ENCODE assay signal across 18 mouse cellular contexts in genomic region chr16:7051991-7052390, GRCm38 (mm10).
A peak's percentile ranks its signal among the peaks of the same experiment; 100 is the strongest.
DNase-seq lines count a peak whose midpoint lies in the region; ATAC-seq lines count a peak whose summit lies in the region.
"Had no signal": no experiment of that assay in that cellular context is flagged by ENCODE, and none has a peak within 500 bp of the region (broad histone marks: within the 10 kb centered on the region; RNA-seq: fewer than 3 reads in every experiment).

No protein-coding gene starts in this region.

- no peak for DNase-seq in forebrain, embryonic 11.5 days (ENCODE audit: low spot score)
- DNase-seq in neural tube, embryonic 10.5 days (ENCODE audit: extremely low spot score, low spot score), result no peak
- DNase-seq in urinary bladder, postnatal 4 days (ENCODE audit: low spot score in 2 of 2), result no peak
- DNase-seq in spleen, postnatal 10 days (ENCODE audit: low spot score in 2 of 2), result no peak
- DNase-seq: adrenal gland, adult 2 months; cerebellum, adult 11 months; cerebellum, postnatal 25 days; kidney, adult 18-20 months; kidney, postnatal 25 days; liver; lung, adult 18-20 months had no signal

- ATAC-seq in forebrain, embryonic 13.5 days, result no peak
- no peak for ATAC-seq in forebrain, embryonic 11.5 days (replicated peaks; ENCODE audit: low FRiP score)
- no peak for ATAC-seq in neural tube, embryonic 12.5 days (ENCODE audit: low FRiP score, low read depth)
- no peak for ATAC-seq in midbrain, embryonic 12.5 days (ENCODE audit: low FRiP score, low read depth)
- ATAC-seq in neural tube, embryonic 15.5 days (ENCODE audit: low FRiP score), result no peak

- no peaks in the 10 kb centered on the region for H3K9me3 ChIP-seq in forebrain, embryonic 13.5 days (replicated peaks)
- no peaks in the 10 kb centered on the region for H3K9me3 ChIP-seq in forebrain, embryonic 11.5 days (ENCODE audit: control insufficient read depth, low read length)
- H3K9me3 ChIP-seq in neural tube, embryonic 12.5 days, result no peaks in the 10 kb centered on the region
- no peaks in the 10 kb centered on the region for H3K9me3 ChIP-seq in midbrain, embryonic 12.5 days
- H3K9me3 ChIP-seq in neural tube, embryonic 15.5 days (replicated peaks), result no peaks in the 10 kb centered on the region
- H3K9me3 ChIP-seq: embryonic facial prominence, embryonic 12.5 days; heart, embryonic 15.5 days had no signal

- H3K27ac ChIP-seq in forebrain, embryonic 13.5 days, result no peak overlapping the region
- H3K27ac ChIP-seq in forebrain, embryonic 11.5 days (ENCODE audit: low read depth, low read length), result no peak overlapping the region
- no peak overlapping the region for H3K27ac ChIP-seq in neural tube, embryonic 12.5 days
- peak overlapping the region; percentile 35 for H3K27ac ChIP-seq in midbrain, embryonic 12.5 days (replicated peaks)
- peak overlapping the region; percentile 73 for H3K27ac ChIP-seq in neural tube, embryonic 15.5 days (replicated peaks)
- H3K27ac ChIP-seq: embryonic facial prominence, embryonic 12.5 days; heart, embryonic 15.5 days; macrophage had no signal

- peak overlapping the region; percentile 37; the same call in 1 of the 2 replicates for H3K4me2 ChIP-seq in forebrain, embryonic 13.5 days
- no peak overlapping the region for H3K4me2 ChIP-seq in forebrain, embryonic 11.5 days (ENCODE audit: low read depth, low read length, severe bottlenecking)
- peak overlapping the region; percentile 22 for H3K4me2 ChIP-seq in neural tube, embryonic 12.5 days (replicated peaks)
- H3K4me2 ChIP-seq in midbrain, embryonic 12.5 days (replicated peaks), result peak overlapping the region; percentile 27
- peak overlapping the region; percentile 31 for H3K4me2 ChIP-seq in neural tube, embryonic 15.5 days
- H3K4me2 ChIP-seq: embryonic facial prominence, embryonic 12.5 days; heart, embryonic 15.5 days had no signal

- peaks cover 26% of the 10 kb centered on the region for H3K27me3 ChIP-seq in forebrain, embryonic 13.5 days
- H3K27me3 ChIP-seq in forebrain, embryonic 11.5 days (ENCODE audit: control insufficient read depth, insufficient read depth, low read length), result peaks cover 10% of the 10 kb centered on the region; the same call in 1 of the 2 replicates
- H3K27me3 ChIP-seq in neural tube, embryonic 12.5 days (replicated peaks), result no peaks in the 10 kb centered on the region
- H3K27me3 ChIP-seq in midbrain, embryonic 12.5 days, result peaks cover 15% of the 10 kb centered on the region; the same call in 1 of the 2 replicates
- no peaks in the 10 kb centered on the region for H3K27me3 ChIP-seq in neural tube, embryonic 15.5 days (replicated peaks)
- H3K27me3 ChIP-seq: embryonic facial prominence, embryonic 12.5 days had no signal

- H3K36me3 ChIP-seq in forebrain, embryonic 13.5 days (ENCODE audit: poor library complexity, severe bottlenecking), result no peaks in the 10 kb centered on the region
- no peaks in the 10 kb centered on the region for H3K36me3 ChIP-seq in forebrain, embryonic 11.5 days (ENCODE audit: control insufficient read depth, insufficient read depth, low read length)
- H3K36me3 ChIP-seq in neural tube, embryonic 12.5 days, result no peaks in the 10 kb centered on the region
- H3K36me3 ChIP-seq in midbrain, embryonic 12.5 days, result no peaks in the 10 kb centered on the region
- H3K36me3 ChIP-seq in neural tube, embryonic 15.5 days, result no peaks in the 10 kb centered on the region
- H3K36me3 ChIP-seq: embryonic facial prominence, embryonic 12.5 days; heart, embryonic 15.5 days had no signal

- no peak overlapping the region; the same call in 1 of the 2 replicates for H3K9ac ChIP-seq in forebrain, embryonic 13.5 days
- H3K9ac ChIP-seq in forebrain, embryonic 11.5 days (ENCODE audit: low read length), result no peak overlapping the region
- H3K9ac ChIP-seq in neural tube, embryonic 12.5 days, result no peak overlapping the region
- no peak overlapping the region for H3K9ac ChIP-seq in midbrain, embryonic 12.5 days (replicated peaks)
- H3K9ac ChIP-seq in neural tube, embryonic 15.5 days (replicated peaks), result peak overlapping the region; percentile 31
- H3K9ac ChIP-seq: embryonic facial prominence, embryonic 12.5 days; heart, embryonic 15.5 days had no signal

- 50% methylated on average over 9 of the region's 9 CpGs for WGBS in forebrain, embryonic 13.5 days
- 65% methylated on average over 9 of the region's 9 CpGs for WGBS in forebrain, embryonic 11.5 days
- 63% methylated on average over 9 of the region's 9 CpGs for WGBS in neural tube, embryonic 12.5 days
- 51% methylated on average over 9 of the region's 9 CpGs for WGBS in midbrain, embryonic 12.5 days
- 46% methylated on average over 9 of the region's 9 CpGs for WGBS in neural tube, embryonic 15.5 days

- H3K4me3 ChIP-seq in forebrain, embryonic 13.5 days, result no peak overlapping the region
- H3K4me3 ChIP-seq in forebrain, embryonic 11.5 days (ENCODE audit: low read depth, low read length), result no peak overlapping the region
- H3K4me3 ChIP-seq in neural tube, embryonic 12.5 days, result no peak overlapping the region
- H3K4me3 ChIP-seq in midbrain, embryonic 12.5 days, result no peak overlapping the region
- H3K4me3 ChIP-seq in neural tube, embryonic 15.5 days (replicated peaks), result no peak overlapping the region
- H3K4me3 ChIP-seq: embryonic facial prominence, embryonic 12.5 days; heart, embryonic 15.5 days had no signal

- peaks cover 36% of the 10 kb centered on the region for H3K4me1 ChIP-seq in forebrain, embryonic 13.5 days
- H3K4me1 ChIP-seq in forebrain, embryonic 11.5 days (replicated peaks; ENCODE audit: control insufficient read depth, insufficient read depth, low read length), result peaks cover 15% of the 10 kb centered on the region
- peaks cover 25% of the 10 kb centered on the region for H3K4me1 ChIP-seq in neural tube, embryonic 12.5 days
- H3K4me1 ChIP-seq in midbrain, embryonic 12.5 days, result peaks cover 35% of the 10 kb centered on the region
- H3K4me1 ChIP-seq in neural tube, embryonic 15.5 days, result peaks cover 59% of the 10 kb centered on the region

Comparison
In these comparisons a context has a peak if more than half of its experiments do, and no peak if none do; other contexts are left out.
1. H3K27ac ChIP-seq: peak in midbrain, embryonic 12.5 days (single experiment) and neural tube, embryonic 15.5 days (single experiment); none in forebrain, embryonic 13.5 days (single experiment), forebrain, embryonic 11.5 days (single experiment) and neural tube, embryonic 12.5 days (single experiment).